Mouse (Mus musculus) fat pad, adult 2 months (tissue): ENCODE measurements around the gene Tst.

Experiments
- DNase-seq: peaks from one replicate; pipeline ENCODE4 v3.0.0-alpha.2; 2011; ENCODE audit warnings: low read depth, low spot score; ENCODE audit errors: extremely low read depth

Gene Tst

DNA sequence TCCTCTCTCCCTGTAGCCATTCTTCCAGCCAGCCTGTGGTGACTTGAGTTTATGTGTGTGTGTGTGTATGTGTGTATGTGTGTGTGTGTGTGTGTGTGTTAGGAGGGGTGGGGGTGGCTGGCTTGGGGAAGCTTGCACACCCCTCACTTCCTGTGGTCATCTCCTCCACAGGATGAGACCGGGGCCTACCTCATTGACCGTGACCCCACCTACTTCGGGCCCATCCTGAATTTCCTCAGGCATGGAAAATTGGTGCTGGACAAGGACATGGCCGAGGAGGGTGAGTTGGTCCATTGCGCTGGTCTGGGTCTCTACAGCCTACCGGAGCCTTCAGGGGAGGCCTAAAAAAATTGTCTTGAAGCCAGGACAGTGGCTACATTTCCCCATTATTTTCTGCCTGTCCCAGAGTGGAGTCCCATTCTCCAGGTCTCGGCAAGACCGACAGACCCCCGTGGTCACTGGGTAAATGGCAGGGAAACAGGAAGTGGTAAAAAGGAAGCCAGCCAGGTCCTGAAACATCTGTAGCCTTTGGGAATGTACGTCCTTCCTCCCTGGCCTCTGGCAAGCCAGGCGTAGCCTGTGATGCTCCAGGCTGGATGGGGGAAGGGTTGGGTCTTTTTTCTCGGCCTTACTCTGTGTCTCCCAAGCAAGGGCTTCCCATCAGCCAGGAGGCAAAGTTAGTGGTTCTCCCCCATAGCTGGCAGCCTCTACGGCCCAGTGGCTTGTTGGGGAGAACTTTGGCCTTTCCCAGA lies 24.3 kb upstream of the Tst start:
- no peak for DNase-seq

DNA sequence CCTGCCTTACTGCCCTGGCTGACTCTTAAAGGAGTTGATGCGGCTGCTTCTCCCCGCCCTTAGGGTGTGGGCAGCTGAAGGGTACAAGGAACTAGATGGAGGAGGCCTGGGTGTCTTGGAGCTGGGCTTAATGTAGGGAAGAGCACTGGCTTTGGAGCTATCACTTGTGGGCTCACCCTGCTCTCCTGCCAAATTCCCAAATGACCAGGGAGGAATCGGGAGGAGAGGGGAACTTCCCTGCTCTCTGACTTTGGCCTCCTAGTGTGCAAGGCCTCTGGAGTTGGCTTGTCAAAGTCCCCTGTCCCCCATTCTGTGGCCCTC lies 23.4 kb upstream of the Tst start:
- no peak for DNase-seq

DNA sequence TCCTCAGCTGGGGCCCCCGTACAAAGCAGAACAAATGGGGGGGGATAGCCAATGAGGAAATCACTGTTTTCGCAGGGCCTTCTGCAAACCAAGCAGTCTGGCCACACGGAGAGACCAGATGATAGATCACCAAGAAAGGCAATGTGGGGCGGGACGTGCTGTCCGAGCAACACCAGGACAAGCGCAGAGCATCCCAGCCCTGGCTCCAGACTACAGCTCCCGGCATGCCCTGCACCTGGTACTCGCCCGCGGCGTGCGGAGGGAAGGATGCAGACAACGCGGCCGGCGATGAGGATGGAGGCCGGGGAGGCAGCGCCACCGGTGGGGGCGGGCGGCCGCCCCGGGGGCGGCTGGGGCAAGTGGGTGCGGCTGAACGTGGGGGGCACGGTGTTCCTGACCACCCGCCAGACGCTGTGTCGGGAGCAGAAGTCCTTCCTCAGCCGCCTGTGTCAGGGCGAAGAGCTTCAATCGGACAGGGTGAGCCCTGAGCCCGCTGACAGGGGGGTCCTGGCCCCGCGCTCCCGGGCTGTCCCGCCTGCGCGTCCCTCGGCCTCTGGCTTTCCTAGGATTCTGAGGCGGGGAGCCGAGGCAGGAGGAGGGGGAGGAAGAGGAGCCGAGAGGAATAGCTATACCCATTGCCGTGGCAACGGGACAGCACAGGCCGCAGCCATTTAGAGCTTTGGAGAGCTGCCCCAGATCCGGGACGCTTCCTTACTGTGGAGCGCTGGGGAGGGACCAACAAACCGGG lies 22.9 kb upstream of the Tst start, which contains the start of gene Kctd17:
Gene Kctd17 (plus strand): TSS at position 174 of the 748 bp plus-strand sequence.
- DNase-seq = no peak

DNA sequence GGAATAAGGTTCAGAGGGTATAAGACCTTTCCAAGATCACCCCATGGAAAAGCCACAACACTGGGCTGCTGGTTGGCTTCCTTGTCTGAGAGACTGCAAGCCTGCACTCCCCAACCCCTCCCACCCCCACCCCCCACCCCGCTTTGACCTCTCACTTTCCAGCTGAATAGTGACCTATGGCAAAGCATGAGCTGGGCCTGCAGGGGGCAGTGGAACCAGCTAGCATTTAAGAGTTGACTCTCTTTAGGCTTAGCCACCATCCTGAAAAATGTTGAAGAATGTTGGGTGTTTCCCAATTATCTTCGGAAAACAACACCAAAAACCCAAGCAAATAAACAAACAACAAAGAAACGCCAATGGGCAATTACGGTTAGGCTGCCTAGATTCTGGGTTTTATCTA lies 19.5 kb upstream of the Tst start:
- DNase-seq = no peak

DNA sequence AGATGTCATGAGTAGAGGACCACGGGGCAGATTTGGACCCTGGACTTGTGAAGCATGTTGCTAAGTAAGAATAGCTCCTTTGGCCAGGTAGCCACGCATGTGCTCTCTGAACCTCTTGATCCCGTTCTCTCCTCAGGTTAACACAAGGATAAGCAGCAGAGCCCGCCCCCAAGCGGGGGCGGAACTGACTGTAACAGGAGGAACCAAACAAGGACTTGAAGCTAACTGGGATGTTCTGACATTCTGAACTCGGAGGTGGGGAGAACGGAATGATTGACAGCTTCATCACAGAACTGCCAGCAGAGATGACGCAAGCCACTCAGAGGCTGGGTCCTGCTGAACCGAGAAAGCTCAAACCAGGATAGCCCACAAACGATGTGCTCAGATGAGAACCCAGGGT lies 18.8 kb upstream of the Tst start:
- DNase-seq = no peak

DNA sequence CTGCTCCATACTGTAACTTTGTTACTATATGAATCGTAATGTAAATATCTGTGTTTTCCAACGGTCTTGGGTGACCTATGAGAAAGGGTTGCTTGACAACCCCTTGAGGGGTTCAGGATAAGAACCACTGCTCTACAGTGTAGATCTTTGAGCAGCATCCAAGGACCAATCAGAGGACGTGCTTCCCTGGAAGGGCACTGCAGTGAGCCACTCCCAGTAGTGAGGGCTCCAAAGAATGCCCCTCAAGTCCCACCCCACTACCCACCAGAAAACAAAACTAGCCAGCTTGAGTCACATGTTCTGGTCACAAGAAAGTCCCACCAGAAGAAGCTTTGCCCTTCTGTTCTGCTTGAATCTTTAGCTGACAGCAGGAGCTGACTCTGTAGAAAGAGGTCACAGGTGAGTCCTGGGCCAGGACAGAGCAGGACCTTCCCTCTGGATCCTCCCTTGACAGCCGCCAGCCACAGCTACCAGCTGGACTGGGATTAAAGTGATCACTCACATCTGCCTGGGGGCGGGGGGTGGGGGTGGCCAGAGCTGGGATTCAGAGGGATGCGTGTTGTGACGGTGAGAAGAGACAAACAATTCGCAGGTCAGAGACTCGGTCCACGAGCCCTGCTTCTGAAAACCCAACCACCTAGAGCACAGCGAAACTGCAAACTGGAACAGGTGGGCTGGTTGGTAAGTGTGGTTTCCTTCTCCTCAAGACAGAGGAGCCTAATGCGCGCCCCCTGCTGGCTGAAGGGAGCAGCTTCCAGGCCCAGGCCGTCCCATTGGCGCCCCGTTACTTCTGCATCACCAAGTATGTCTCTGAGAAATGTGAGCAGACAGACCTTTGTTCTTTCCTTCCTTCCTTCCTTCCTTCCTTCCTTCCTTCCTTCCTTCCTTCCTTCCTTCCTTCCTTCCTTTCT lies 16.6 kb upstream of the Tst start:
- DNase-seq = no peak

DNA sequence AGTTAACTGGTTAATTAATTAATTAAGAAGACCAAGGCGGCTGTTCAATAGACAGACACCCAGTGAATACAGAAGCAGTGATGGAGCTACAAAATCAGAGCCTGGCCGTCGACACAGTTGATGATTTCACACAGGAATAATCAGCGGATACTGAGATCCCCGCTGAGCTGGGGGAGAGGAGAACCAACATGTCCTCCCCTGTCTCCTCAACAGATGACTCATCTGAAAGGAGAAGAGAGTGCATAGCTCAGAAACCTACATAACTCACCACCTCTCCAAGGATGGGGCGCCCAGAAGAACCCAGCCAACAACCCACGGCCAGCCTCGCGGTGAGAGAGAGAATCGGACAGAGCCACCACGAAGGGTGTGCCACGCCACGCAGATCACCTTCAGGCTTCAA lies 14.7 kb upstream of the Tst start:
- DNase-seq = no peak

DNA sequence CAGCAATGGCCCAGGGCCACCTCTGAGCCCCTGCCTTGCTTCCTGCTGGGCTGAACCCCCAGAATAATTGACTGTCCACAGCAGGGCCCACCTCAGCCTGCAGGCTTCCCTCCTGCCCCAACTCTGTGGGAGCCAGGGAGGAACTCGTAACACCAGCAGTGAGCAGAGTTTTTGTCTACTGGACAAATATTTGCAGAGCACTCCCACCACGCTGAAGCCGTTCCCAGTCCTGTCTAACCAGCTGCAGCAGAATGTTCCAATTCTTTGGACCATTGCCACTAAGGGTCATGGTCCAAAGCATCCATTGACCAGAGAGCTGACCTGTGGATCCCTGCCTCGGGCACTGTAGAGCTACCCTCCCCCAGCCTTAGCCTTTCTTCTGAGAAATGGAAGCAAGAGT lies 11.2 kb upstream of the Tst start:
- DNase-seq = no peak

DNA sequence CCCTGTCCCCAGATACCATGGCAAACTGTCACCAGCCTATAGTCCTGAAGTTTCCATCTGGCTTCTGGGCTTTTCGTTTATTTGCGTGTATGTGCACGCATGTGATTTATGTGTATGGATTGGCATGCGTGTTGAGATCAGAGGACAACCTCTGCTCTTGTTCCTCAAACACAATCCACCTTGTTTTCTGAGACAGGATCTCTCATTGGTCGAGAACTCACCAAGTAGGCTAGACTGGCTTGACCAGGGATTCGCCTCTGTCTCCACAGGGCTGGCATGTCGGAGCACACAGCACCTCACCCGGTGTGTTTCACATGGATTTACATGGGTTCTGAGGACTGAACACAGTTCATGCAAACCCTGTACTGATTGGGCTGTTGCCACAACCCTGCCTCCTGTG lies 8.4 kb upstream of the Tst start:
- DNase-seq = peak; percentile 95

DNA sequence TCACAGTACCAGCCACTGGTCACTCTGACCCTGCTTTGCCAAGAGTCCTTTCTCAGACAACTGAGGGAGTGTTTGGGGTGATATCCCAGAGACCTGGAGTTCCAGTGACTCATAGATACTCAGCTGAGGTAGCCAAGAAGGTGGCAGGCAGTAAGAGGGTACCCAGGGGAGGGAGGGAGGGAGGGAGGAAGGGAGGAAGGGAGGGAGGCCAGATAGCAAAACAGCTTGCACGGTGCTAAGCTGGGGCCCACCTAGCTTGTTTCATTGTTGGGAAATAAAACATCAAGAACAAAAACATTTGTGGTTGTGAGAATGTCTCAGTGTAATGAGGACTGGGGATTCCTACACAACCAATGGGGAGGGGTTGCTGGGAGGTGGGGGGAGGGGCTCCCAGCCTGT lies 8.0 kb upstream of the Tst start:
- DNase-seq = no peak

DNA sequence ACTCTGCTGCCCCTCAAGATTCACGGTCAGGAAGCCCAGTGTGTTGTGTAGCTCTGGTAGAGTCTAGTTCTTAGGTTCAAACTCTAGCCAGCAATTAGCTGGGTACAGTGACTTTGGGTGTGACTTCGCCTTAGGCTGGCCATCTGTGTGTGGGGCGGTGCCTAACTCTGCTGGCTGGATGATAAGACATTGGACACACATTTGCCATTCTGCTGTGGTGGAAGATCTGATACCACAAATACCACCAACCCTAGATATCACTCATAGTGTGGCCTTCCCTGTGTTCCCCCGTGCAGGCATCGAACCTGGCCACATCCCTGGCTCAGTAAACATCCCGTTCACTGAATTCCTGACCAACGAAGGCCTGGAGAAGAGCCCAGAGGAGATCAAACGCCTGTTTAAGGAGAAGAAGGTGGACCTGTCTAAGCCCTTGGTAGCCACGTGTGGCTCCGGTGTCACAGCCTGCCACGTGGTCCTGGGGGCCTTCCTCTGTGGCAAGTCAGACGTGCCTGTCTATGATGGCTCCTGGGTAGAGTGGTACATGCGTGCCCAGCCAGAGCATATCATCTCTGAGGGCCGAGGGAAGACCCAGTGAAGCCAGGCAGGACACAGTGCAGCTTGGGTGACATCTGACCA lies 7.5 kb upstream of the Tst start:
- DNase-seq = no peak

DNA sequence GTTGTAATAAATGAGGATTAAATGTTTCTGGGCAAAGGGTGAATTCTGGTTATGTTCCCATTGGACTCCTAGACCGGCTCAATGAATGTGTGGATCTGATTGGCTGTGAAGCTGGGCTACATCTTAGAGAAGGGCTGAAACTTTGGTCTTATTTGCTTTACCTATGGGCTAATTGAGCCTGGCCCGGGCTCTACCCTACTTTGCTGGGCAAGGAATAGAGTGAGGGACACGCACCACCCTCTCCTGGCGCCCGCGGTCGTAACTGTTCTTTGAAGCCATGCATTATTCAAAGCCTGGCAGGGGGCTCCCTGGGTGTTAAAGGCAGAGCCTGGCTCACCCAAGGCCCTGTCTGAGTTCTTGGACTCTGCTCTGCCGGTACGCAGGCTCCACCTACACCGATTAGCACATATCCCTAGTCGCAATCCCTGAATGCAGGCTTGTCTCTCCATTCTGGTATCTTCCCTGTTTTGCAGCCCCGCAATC lies 3.9 kb upstream of the Tst start:
- peak; percentile 95 for DNase-seq

DNA sequence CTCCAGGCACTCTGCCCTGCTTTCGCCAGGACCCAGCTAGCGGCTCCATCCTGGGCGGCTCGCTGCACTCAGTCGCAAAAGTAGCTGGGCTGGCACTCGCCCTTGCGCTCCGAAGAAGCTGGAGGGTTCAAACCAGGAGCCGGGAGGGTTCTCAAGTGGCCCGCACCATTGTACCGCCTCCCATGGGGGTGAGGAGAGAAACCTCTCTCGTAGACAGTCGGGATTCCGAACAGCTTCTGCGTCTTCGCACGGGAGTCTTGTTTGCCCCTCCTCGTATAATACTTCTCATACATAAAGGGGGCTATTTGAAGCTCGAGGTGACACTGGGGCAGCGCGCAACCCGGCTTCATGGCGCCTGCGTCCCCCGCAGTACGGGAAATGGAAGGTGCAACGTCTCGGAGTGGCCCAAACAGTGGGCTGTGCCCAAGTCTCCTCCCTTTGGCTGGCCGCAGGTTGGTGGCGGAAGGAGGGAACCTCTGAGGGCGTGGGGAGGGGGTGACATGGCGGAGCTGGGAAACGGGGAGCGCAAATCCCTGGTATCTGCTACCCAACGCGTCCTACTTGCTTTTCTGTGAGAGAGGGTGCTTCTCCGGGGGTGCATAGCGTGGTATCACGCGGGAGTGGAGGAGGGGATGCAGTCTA lies 707 bp upstream of the Tst start, which contains the start of gene Mpst:
Gene Mpst (plus strand): TSS at position 124 of the 642 bp plus-strand sequence.
- no peak for DNase-seq

DNA sequence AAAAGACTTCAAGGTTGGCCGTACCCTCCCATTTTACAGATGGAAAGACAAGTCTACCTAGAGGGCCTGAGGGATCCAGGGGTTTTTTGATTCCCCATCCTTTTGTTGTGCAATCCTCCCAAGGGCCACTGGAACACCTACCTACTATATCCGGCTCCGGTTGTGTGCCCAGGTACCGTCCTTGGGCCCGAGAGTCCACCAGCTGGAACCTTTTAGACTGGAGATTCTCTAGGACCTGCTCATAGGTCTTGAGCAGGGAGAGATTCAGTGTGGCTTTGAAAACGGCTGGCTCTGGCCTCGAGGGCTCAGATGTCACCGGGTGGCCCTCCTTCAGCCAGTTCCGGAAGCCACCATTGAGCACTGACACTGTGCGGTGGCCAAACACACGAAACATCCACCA lies 609 bp downstream of the Tst start:
- no peak for DNase-seq

DNA sequence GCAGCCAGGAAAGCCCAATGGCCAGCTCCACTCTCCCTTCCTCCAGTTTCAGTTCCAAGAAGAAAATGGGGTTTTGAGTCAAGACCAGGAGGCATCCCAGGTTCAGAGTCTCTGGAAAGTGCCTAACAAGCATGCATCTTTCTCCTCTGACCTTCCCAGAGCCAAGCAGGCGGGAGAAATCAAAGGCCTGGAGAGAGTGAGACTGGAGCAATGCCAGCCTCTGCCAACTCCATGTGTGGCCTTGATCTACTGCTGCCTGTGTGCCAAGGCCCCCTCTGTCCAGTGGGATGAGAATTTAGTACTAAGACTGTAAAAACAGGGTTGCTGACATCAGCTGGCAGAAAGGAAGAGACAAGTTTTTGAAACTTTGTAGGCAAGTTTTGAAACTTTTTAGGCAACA lies 1.8 kb downstream of the Tst start:
- no peak for DNase-seq

DNA sequence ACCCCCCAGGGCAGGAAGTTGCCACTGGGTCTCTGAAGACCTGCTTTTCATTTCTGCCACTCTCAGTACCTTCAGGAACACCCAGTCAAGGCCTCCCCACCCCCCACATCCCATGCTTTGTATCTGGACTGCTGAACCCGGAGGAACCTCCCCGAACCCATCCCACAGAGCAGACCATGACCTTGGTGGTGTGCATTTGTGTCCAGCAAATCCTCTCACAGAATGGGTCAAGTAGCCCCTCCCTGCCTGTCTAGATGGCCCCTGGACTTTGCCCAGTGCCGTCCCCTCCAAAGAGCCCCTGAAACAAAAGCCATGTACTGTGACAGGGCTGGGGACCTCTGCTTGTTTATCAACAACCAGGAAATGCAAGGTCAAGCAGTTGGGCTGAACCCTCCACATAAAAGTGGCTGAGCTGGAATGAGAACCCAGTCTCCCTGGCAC lies 2.4 kb downstream of the Tst start:
- no peak for DNase-seq

DNA sequence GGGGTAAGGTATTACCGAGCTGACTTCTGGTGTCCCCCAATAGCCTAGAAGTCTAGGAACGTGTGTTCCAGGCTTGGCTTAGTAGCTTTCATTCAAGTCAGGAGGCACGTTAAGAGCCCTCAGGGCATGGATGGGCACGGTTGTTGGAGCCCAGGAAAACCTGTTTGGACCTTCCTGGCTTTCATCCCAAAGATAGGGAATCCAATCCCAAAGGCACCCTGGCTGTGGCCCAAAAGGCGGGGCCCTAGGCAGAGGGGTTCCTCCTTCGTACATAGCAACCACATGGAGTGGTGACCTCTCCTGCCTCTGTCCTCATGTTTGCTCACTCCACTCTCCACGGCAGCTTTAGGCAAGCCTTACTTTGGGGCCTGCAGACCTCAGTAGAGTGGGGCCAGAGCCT lies 3.3 kb downstream of the Tst start:
- DNase-seq = no peak

DNA sequence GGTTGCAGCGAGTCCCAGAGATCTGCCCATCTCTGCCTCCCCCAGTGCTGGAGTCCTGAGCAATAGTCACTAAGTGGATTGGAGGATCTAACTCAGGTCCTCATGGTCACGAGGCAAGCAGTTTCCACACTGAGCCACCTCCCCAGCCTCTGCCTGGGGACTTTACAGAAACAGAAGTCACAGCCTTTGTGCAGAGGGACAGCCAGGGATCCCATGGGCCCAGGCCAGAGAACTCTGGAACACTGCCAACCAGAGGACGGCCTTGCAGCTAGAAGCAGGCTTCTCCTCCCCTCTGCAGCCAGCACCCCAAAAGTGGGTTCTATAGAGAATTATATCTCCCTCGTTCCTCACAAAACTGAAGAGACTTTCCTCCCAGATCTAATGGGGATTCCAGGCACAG lies 3.8 kb downstream of the Tst start:
- no peak for DNase-seq

DNA sequence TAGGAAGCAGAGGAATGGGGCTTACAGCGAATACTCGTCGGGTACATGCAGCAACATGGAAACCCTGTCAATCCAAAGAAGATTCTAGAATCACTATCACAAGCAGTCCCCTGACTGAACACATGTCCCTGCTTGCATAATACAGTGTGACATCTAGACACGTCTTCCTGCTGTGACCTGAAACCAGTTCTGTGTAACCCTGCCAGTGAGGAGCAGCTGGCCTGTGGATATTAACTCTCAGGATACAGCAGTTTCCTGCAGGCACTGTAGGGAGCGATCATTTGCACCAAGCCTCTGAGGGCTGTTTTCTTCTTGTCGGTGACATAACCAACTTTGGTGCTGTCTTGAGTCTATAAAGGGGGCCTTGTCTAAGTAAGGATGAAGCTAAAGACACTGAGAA lies 4.4 kb downstream of the Tst start:
- DNase-seq = no peak

DNA sequence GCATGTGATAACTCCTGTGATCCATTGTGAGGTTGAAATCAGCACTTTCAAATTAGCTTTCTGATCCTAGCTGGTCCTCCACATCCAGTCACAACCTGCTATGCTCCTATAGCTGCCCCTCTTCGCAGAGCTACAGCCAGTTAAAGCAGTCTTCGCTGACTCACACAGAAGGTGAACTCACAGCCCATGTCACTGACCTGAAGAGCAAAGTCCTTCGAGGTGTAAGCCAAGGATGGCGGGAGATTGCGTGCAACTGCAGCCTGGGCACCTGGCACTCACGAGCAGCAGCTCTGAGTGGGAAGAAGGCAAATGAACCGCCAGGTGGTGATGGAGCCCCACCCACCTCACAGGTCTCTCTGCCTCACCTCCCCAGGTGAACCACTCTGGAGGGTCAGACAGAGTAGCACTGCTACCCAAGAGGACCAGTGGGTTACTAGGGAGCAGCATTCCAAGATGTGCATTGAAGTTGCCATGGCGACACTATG lies 10.2 kb downstream of the Tst start, which contains the start of gene Tex33:
Gene Tex33 (minus strand): TSS at position 435 of the 485 bp plus-strand sequence.
- DNase-seq = no peak
